Mouse (Mus musculus) liver, embryonic 14.5 days (tissue): Measurements from ENCODE around the gene 1700102P08Rik.

Experiments used
- CTCF ChIP-seq: IDR thresholded peaks from 2 replicates; pipeline ENCODE4 v1.5.1; 2016; ENCODE audit warnings: antibody characterized with exemption, low read depth, control low read depth
- EP300 ChIP-seq: IDR thresholded peaks from 2 replicates; pipeline ENCODE4 v1.6.1; 2016; ENCODE audit warnings: antibody characterized with exemption, low read depth

GRCm38 (mm10) chr9:108394191-108394590, 1.6 kb downstream of the 1700102P08Rik start:
- no peak for TF ChIP-seq CTCF
- TF ChIP-seq EP300 = no peak
